Mouse (Mus musculus) erythroblast, embryonic 14.5 days (primary cell): Measurements from ENCODE around the gene Pou6f2.

ENCODE experiments used
- GATA1 ChIP-seq: IDR thresholded peaks from 2 replicates; pipeline ENCODE4 v1.6.1; 2012; ENCODE audit warnings: low read length, inconsistent platforms, mixed read lengths
- TAL1 ChIP-seq: IDR thresholded peaks from 3 replicates; pipeline ENCODE4 v1.6.1; 2012; ENCODE audit warnings: low read length, inconsistent platforms, mixed read lengths

- TF ChIP-seq TAL1 (no peak), GATA1 (no peak)
Observed at GRCm38 (mm10) chr13:18218566-18219234, 178.8 kb downstream of the Pou6f2 start.
